Mouse (Mus musculus): ENCODE measurements around the gene As3mt. TPM values are rescaled to one million over a fixed set of nuclear protein-coding genes. Genes with fewer than 3 reads are reported as not detected.

The As3mt gene
- 22.1 and 25.0 TPM in 2 replicates for polyA plus RNA-seq (2021; fragmentation: Nextera tagmentation)
- long read RNA-seq, experiment 1, transcript As3mt-204 (10 exons, 1,659 nt): minor isoform, 7 of 101 reads
- long read RNA-seq, experiment 1, transcript As3mt-201 (11 exons, 1,736 nt): major isoform, 50 of 101 reads
- long read RNA-seq, experiment 1, partial matches to known transcripts: 28 of 101 reads
- long read RNA-seq, experiment 1, other reads (novel, unspliced or antisense): 13 of 101 reads
- long read RNA-seq, experiment 2, transcript As3mt-201 (11 exons, 1,736 nt): major isoform, 26 of 44 reads
- long read RNA-seq, experiment 2, partial matches to known transcripts: 14 of 44 reads
- long read RNA-seq, experiment 2, other reads (novel, unspliced or antisense): 3 of 44 reads

DNA sequence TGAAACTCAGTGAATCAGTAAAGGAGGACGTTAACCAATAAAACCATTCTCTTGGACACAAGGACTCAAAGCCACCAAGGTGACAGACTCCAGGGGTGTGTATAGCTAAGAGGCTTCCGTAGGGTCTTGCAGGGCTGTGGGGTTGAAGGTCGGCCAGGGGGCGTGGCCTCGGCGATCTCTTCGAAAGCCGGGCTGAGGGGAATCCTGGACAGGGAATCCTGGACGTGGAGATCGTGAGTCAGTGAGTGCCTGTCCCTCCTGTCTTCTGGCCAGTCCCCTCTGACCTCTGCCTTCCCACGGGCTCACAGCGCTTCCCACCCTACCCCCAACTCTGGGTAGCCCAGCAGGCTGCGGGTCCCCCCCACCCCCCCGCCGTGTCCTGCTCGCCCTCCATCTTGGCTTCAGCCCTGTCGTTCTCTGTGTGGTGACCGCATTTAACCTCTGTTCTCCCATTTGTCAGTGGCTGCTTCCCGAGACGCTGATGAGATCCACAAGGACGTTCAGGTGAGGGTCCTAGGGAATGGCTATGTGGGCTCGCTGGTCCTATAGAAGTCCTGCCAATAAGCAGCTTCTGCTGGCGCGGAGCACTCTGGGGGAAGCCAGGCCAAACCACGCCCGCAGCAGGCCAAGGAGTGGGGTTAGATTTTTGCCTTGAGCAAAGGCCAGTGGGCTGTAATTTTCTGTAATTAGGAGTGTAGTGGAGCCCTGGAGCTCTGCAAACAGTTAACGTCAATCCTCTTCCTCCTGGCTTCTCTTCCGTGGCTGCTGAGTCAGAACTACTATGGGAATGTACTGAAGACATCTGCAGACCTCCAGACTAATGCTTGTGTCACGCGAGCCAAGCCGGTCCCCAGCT lies at the start of gene As3mt:
As3mt (plus strand) TSS at position 163 of the 856 bp plus-strand sequence.

GRCm38 (mm10) chr19:46672766-46673418 lies 34.4 kb upstream of the As3mt start, which contains the start of gene Cyp17a1:
Gene Cyp17a1, minus strand, starts transcription at chr19:46673172.

DNA sequence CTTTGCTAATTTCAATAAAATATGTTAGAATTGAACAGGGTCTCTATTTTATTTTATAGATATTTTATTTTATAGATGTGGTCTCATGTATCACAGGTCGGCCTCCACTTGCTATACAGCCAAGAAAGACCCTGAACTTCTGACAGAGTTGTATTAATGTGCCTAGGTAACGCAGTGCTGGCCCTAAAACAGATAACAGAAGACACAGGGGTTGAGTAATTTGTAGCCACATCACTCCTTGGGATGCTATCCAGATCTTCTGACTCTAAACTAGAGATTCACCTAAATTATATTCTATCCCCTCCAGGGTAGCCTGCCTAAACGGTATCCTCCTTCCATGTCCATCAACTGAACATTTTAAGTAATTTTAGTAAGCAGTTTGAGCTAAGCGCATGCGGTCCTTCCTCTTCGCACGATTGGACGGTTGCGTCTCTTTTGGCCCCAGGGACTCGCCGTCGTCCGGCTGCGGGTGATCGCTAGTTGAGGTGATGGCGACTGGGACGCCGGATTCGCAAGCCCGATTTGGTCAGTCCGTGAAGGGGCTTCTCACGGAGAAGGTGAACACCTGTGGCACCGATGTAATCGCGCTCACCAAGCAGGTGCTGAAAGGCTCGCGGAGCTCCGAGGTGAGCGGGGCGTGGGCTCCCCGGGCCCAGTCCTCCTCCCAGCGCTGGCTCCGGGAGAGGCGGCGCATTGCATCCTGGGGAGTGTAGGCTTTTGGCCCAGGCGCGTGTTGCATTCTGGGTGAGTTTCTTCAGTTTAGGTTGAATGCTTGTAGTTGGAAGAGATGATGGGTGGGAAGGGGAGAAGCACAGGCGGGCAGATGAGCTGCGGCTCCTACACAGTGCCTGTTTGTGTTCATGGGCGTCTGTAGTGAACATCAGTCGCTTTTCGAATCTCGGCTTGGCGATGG lies 17.5 kb upstream of the As3mt start, which contains the start of gene Borcs7:
Borcs7 (plus strand) TSS at position 447 of the 913 bp plus-strand sequence.

GRCm38 (mm10) chr19:46761247-46761946 lies 54.1 kb downstream of the As3mt start, which contains the start of gene Cnnm2:
Gene Cnnm2, plus strand, starts transcription at chr19:46761596.

Other genes starting within 250 kb of the As3mt start
- gene Trim8, start 205.8 kb upstream of the As3mt start, polyA plus RNA-seq (2021; fragmentation: Nextera tagmentation): 10.4 and 50.6 TPM in 2 replicates
- 217 and 306 TPM in 2 replicates for gene Arl3, start 134.3 kb upstream of the As3mt start, polyA plus RNA-seq (2021; fragmentation: Nextera tagmentation)
- gene Sfxn2, start 134.1 kb upstream of the As3mt start, polyA plus RNA-seq (2021; fragmentation: Nextera tagmentation): 0.97 and 1.7 TPM in 2 replicates
- gene Wbp1l, start 108.4 kb upstream of the As3mt start, polyA plus RNA-seq (2021; fragmentation: Nextera tagmentation): 4.0 and 4.5 TPM in 2 replicates
- gene Cyp17a1, start 34.3 kb upstream of the As3mt start, polyA plus RNA-seq (2021; fragmentation: Nextera tagmentation): not detected in 2 replicates
- 29.1 and 41.3 TPM in 2 replicates for gene Borcs7, start 17.6 kb upstream of the As3mt start, polyA plus RNA-seq (2021; fragmentation: Nextera tagmentation)
- 16.0 and 18.8 TPM in 2 replicates for gene Cnnm2, start 54.1 kb downstream of the As3mt start, polyA plus RNA-seq (2021; fragmentation: Nextera tagmentation)